Mouse (Mus musculus): ENCODE results near the gene Lcn3. TPM values are rescaled to one million over a fixed set of nuclear protein-coding genes. Genes with fewer than 3 reads are reported as not detected.
"Not testable (repeated sequence)": the region's sequence is repeated elsewhere in the genome, so short reads cannot be mapped to it uniquely, and the experiment has no call there.

Gene Lcn3
- not detected for total RNA-seq (2021)
- long read RNA-seq, experiment 1: 0 reads
- long read RNA-seq, experiment 2: 0 reads

- Histone ChIP-seq H3K27ac (no peak within 1 kb of the TSS), H3K4me3 (no peak within 1 kb of the TSS)
- TF ChIP-seq CTCF (IDR thresholded peaks at IDR 0.05): no peak
- intact Hi-C loops (cut with DNase I): no loop called here
- DNase-seq (ENCODE audit: extremely low spot score in 1 of 2, low spot score in 2 of 2): no peak
These were observed at the start of gene Lcn3 for GRCm38 (mm10) chr2:25765269-25765668. Lcn3 (plus strand) TSS chr2:25765569.

GRCm38 (mm10) chr2:25717222-25717621, 48.1 kb upstream of the Lcn3 start:
- intact Hi-C loops (cut with DNase I): no loop called here
- Histone ChIP-seq H3K27ac (no peak overlapping the region), H3K4me3 (no peak overlapping the region)
- no peak for DNase-seq (ENCODE audit: extremely low spot score in 1 of 2, low spot score in 2 of 2)
- no peak for TF ChIP-seq CTCF (IDR thresholded peaks at IDR 0.05)

GRCm38 (mm10) chr2:25733199-25733930, 32.0 kb upstream of the Lcn3 start:
- intact Hi-C loops (cut with DNase I): no loop called here
- TF ChIP-seq CTCF (IDR thresholded peaks at IDR 0.05): no peak
- no peak for DNase-seq (ENCODE audit: extremely low spot score in 1 of 2, low spot score in 2 of 2)

GRCm38 (mm10) chr2:25736709-25737108, 28.7 kb upstream of the Lcn3 start, which contains the start of gene Obp2b:
Obp2b (plus strand) TSS chr2:25737009.
- H3K27ac ChIP-seq; DNase-seq (ENCODE audit: extremely low spot score in 1 of 2, low spot score in 2 of 2); H3K4me3 ChIP-seq; intact Hi-C loops (cut with DNase I): not testable (repeated sequence)

More at GRCm38 (mm10) chr2:25733199-25733930, 32.0 kb upstream of the Lcn3 start:
- Histone ChIP-seq H3K27ac (no peak overlapping the region), H3K4me3 (no peak overlapping the region)

- Histone ChIP-seq H3K4me3 (no peak overlapping the region), H3K27ac (no peak overlapping the region)
- TF ChIP-seq CTCF (IDR thresholded peaks at IDR 0.05): no peak
- no peak for DNase-seq (ENCODE audit: extremely low spot score in 1 of 2, low spot score in 2 of 2)
- intact Hi-C loops (cut with DNase I): no loop called here
These were observed 23.7 kb upstream of the Lcn3 start for GRCm38 (mm10) chr2:25741671-25742070.

GRCm38 (mm10) chr2:25754201-25754600, 11.2 kb upstream of the Lcn3 start:
- Histone ChIP-seq H3K27ac (no peak overlapping the region), H3K4me3 (no peak overlapping the region)
- intact Hi-C loops (cut with DNase I): loop anchor here (2.0 kb wide), 1 partner anchor 45 kb away; no protein-coding TSS in a partner anchor
- DNase-seq (ENCODE audit: extremely low spot score in 1 of 2, low spot score in 2 of 2): no peak
- TF ChIP-seq CTCF (IDR thresholded peaks at IDR 0.05): no peak

- DNase-seq (ENCODE audit: extremely low spot score in 1 of 2, low spot score in 2 of 2): no peak
- no peak for TF ChIP-seq CTCF (IDR thresholded peaks at IDR 0.05)
- intact Hi-C loops (cut with DNase I): no loop called here
These were observed 7.2 kb upstream of the Lcn3 start for GRCm38 (mm10) chr2:25758064-25758625.

GRCm38 (mm10) chr2:25767764-25768163, 2.4 kb downstream of the Lcn3 start:
- Histone ChIP-seq H3K4me3 (no peak overlapping the region), H3K27ac (no peak overlapping the region)
- no peak for TF ChIP-seq CTCF (IDR thresholded peaks at IDR 0.05)
- no peak for DNase-seq (ENCODE audit: extremely low spot score in 1 of 2, low spot score in 2 of 2)
- intact Hi-C loops (cut with DNase I): no loop called here

More at GRCm38 (mm10) chr2:25758064-25758625, 7.2 kb upstream of the Lcn3 start:
- no peak overlapping the region for H3K27ac ChIP-seq
- no peak overlapping the region for H3K4me3 ChIP-seq

- intact Hi-C loops (cut with DNase I): no loop called here
- Histone ChIP-seq H3K27ac (no peak overlapping the region), H3K4me3 (no peak overlapping the region)
- no peak for TF ChIP-seq CTCF (IDR thresholded peaks at IDR 0.05)
- no peak for DNase-seq (ENCODE audit: extremely low spot score in 1 of 2, low spot score in 2 of 2)
These were observed 8.1 kb downstream of the Lcn3 start for GRCm38 (mm10) chr2:25773507-25773906.

GRCm38 (mm10) chr2:25774640-25775039, 9.3 kb downstream of the Lcn3 start:
- intact Hi-C loops (cut with DNase I): no loop called here
- H3K4me3 ChIP-seq: no peak overlapping the region
- H3K27ac ChIP-seq: no peak overlapping the region
- no peak for TF ChIP-seq CTCF (IDR thresholded peaks at IDR 0.05)
- no peak for DNase-seq (ENCODE audit: extremely low spot score in 1 of 2, low spot score in 2 of 2)

- H3K27ac ChIP-seq: no peak overlapping the region
- intact Hi-C loops (cut with DNase I): no loop called here
- no peak overlapping the region for H3K4me3 ChIP-seq
- DNase-seq (ENCODE audit: extremely low spot score in 1 of 2, low spot score in 2 of 2): no peak
- no peak for TF ChIP-seq CTCF (IDR thresholded peaks at IDR 0.05)
These were observed 10.6 kb downstream of the Lcn3 start for GRCm38 (mm10) chr2:25775991-25776390.

GRCm38 (mm10) chr2:25776717-25777116, 11.3 kb downstream of the Lcn3 start, which contains the start of gene Lcn11:
Lcn11 (plus strand) TSS chr2:25777017.
- intact Hi-C loops (cut with DNase I): no loop called here

More at GRCm38 (mm10) chr2:25776717-25777116, 11.3 kb downstream of the Lcn3 start, which contains the start of gene Lcn11:
- Histone ChIP-seq H3K27ac (no peak within 1 kb of the TSS), H3K4me3 (no peak within 1 kb of the TSS)
- TF ChIP-seq CTCF (IDR thresholded peaks at IDR 0.05): no peak
- DNase-seq (ENCODE audit: extremely low spot score in 1 of 2, low spot score in 2 of 2): no peak
